In genomic region chr15:81787525-81787924, GRCm38 (mm10) we compare ENCODE assay signal across 21 mouse cellular contexts. TPM values are rescaled to one million over a fixed set of nuclear protein-coding genes. Genes with fewer than 3 reads are reported as not detected.
DNase-seq lines count a peak whose midpoint lies in the region; TF ChIP-seq lines count a peak whose summit lies in the region.
"Had no signal": no experiment of that assay in that cellular context is flagged by ENCODE, and none has a peak within 500 bp of the region (broad histone marks: within the 10 kb centered on the region; RNA-seq: fewer than 3 reads in every experiment).

No protein-coding gene starts in this region.

- no peaks in the 10 kb centered on the region for H3K36me3 ChIP-seq in testis, adult 2 months (ENCODE audit: control insufficient read depth, insufficient read depth, low read length)

- peak overlapping the region; percentile 43; the same call in 1 of the 2 replicates for H3K27ac ChIP-seq in testis, adult 2 months (ENCODE audit: control insufficient read depth, insufficient read depth, low read depth, low read length)
- H3K27ac ChIP-seq: embryonic facial prominence, embryonic 13.5 days; embryonic facial prominence, embryonic 15.5 days; forebrain, embryonic 10.5 days; forebrain, embryonic 12.5 days had no signal

- no peak for TF ChIP-seq POLR2A in testis, adult 2 months (IDR thresholded peaks at IDR 0.05; ENCODE audit: control insufficient read depth, low read depth, low read length)

- no peaks in the 10 kb centered on the region for H3K27me3 ChIP-seq in testis, adult 2 months (ENCODE audit: control insufficient read depth, insufficient read depth, low read length)
- H3K27me3 ChIP-seq: embryonic facial prominence, embryonic 13.5 days; embryonic facial prominence, embryonic 15.5 days; forebrain, embryonic 12.5 days had no signal

- H3K4me1 ChIP-seq in testis, adult 2 months (ENCODE audit: control insufficient read depth, insufficient read depth, low read length) = peaks cover 3% of the 10 kb centered on the region
- H3K4me1 ChIP-seq: embryonic facial prominence, embryonic 13.5 days; embryonic facial prominence, embryonic 15.5 days; forebrain, embryonic 10.5 days; forebrain, embryonic 12.5 days had no signal

- no peak overlapping the region for H3K4me3 ChIP-seq in testis, adult 2 months (ENCODE audit: control insufficient read depth, low read depth, low read length)
- H3K4me3 ChIP-seq: embryonic facial prominence, embryonic 13.5 days; embryonic facial prominence, embryonic 15.5 days; erythroblast, embryonic 14.5 days; forebrain, embryonic 10.5 days; forebrain, embryonic 12.5 days had no signal

- TF ChIP-seq CTCF in testis, adult 2 months (IDR thresholded peaks at IDR 0.05; ENCODE audit: control insufficient read depth, insufficient read depth, insufficient replicate concordance, low read depth, low read length) = no peak

- peak; percentile 42 for DNase-seq in adrenal gland, postnatal 14 days
- no peak for DNase-seq in adrenal gland, postnatal 25 days
- peak; percentile 52 for DNase-seq in ovary, adult 18-20 months (ENCODE audit: low spot score)
- no peak for DNase-seq in ovary, postnatal 10 days (ENCODE audit: low spot score)
- no peak for DNase-seq in testis, postnatal 10 days (ENCODE audit: low spot score)
- no peak for DNase-seq in thymus, postnatal 25 days
- DNase-seq: adrenal gland, adult 8-10 months; adrenal gland, postnatal 36 days; cerebellum, adult 11 months; cerebellum, adult 18-20 months; cerebellum, adult 8-10 months; cerebellum, adult 9-11 months; cerebellum, postnatal 14 days; cerebellum, postnatal 36 days; embryo, embryonic 11 days had no signal

RNA-seq across cellular contexts. Expression of gene Tef, which starts 14.7 kb away (rescaled TPM):
- 71.4 and 98.5 TPM in 2 replicates for total RNA-seq in adrenal gland, postnatal 14 days (2021)
- 111 and 146 TPM in 2 replicates for total RNA-seq in adrenal gland, postnatal 25 days (2021)
- 36.1 and 38.9 TPM in 2 replicates for polyA plus RNA-seq in testis, adult 2 months (2012; rRNA removed)

RNA-seq across cellular contexts. Expression of gene Rangap1, which starts 42.2 kb away (rescaled TPM):
- 61.7 and 61.8 TPM in 2 replicates for total RNA-seq in adrenal gland, postnatal 14 days (2021)
- 60.3 and 73.7 TPM in 2 replicates for total RNA-seq in adrenal gland, postnatal 25 days (2021)
- polyA plus RNA-seq in testis, adult 2 months (2012; rRNA removed) = 234 and 245 TPM in 2 replicates

RNA-seq across cellular contexts. Expression of gene Zc3h7b, which starts 42.7 kb away (rescaled TPM):
- 73.8 and 81.9 TPM in 2 replicates for total RNA-seq in adrenal gland, postnatal 14 days (2021)
- 70.0 and 84.2 TPM in 2 replicates for total RNA-seq in adrenal gland, postnatal 25 days (2021)
- polyA plus RNA-seq in testis, adult 2 months (2012; rRNA removed) = 21.6 and 26.3 TPM in 2 replicates

Comparison
In these comparisons a context has a peak if more than half of its experiments do, and no peak if none do; other contexts are left out.
1. DNase-seq: peak in adrenal gland, postnatal 14 days (single experiment) and ovary, adult 18-20 months (single experiment); none in adrenal gland, postnatal 25 days (single experiment), ovary, postnatal 10 days (single experiment), testis, postnatal 10 days (single experiment) and thymus, postnatal 25 days (single experiment).